Mouse (Mus musculus): ENCODE results near the gene Rnase13. TPM values are rescaled to one million over a fixed set of nuclear protein-coding genes. Genes with fewer than 3 reads are reported as not detected.

The Rnase13 gene
- polyA plus RNA-seq (2015; fragmentation: Nextera tagmentation; extraction: Ambion mirVana) = not detected in 2 replicates

GRCm38 (mm10) chr14:51922571-51922865 lies at the start of gene Rnase13:
Gene Rnase13 (minus strand): TSS chr14:51922773.
- no peak within 1 kb of the TSS for H3K4me2 ChIP-seq (ENCODE audit: low read length)
- H3K9me3 ChIP-seq (ENCODE audit: control insufficient read depth, low read length) = no peaks in the 10 kb centered on the region
- peak within 1 kb of the TSS; percentile 52 for H3K27ac ChIP-seq (ENCODE audit: low read depth, low read length)
- H3K4me1 ChIP-seq (ENCODE audit: control insufficient read depth, insufficient read depth, low read depth, low read length) = no peaks in the 10 kb centered on the region
- H3K4me3 ChIP-seq (ENCODE audit: low read length) = no peak within 1 kb of the TSS
- no peaks in the 10 kb centered on the region for H3K36me3 ChIP-seq (ENCODE audit: control insufficient read depth, insufficient read depth, low read length)
- no peak within 1 kb of the TSS for H3K9ac ChIP-seq (ENCODE audit: low read depth, low read length)
- no peak for ATAC-seq
- H3K27me3 ChIP-seq (replicated peaks; ENCODE audit: control insufficient read depth, insufficient read depth, low read length) = no peaks in the 10 kb centered on the region
- WGBS = 68% methylated on average over 7 of the region's 7 CpGs

DNA sequence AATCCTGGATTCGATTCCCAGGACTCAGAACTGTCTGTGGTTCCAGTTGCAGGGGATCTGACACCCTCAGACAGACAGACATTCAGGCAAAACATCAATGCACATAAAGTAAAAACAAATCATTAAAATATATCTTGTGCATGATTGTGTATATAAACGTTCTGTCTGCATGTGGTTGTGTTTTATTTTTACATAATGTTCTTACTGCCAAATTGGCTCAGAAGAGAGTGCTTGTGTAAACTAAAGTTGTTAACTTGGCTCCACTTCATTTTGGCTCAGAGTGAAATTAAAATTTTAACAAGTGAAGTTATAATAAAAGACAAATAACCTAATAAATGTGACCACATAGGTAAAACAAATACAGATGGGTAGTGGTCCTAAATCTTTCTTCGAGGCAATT lies 44.8 kb upstream of the Rnase13 start:
- H3K4me2 ChIP-seq (ENCODE audit: low read length) = no peak overlapping the region
- no peaks in the 10 kb centered on the region for H3K27me3 ChIP-seq (replicated peaks; ENCODE audit: control insufficient read depth, insufficient read depth, low read length)
- H3K9me3 ChIP-seq (ENCODE audit: control insufficient read depth, low read length) = no peaks in the 10 kb centered on the region
- H3K4me1 ChIP-seq (ENCODE audit: control insufficient read depth, insufficient read depth, low read depth, low read length) = no peaks in the 10 kb centered on the region
- no peaks in the 10 kb centered on the region for H3K36me3 ChIP-seq (ENCODE audit: control insufficient read depth, insufficient read depth, low read length)
- H3K27ac ChIP-seq (ENCODE audit: low read depth, low read length) = no peak overlapping the region
- no peak for ATAC-seq
- 84% methylated on average over 3 of the region's 3 CpGs for WGBS
- H3K9ac ChIP-seq (ENCODE audit: low read depth, low read length) = no peak overlapping the region
- no peak overlapping the region for H3K4me3 ChIP-seq (ENCODE audit: low read length)

GRCm38 (mm10) chr14:51960316-51960715 lies 37.7 kb upstream of the Rnase13 start:
- Histone ChIP-seq H3K4me3 (ENCODE audit: low read length) (no peak overlapping the region), H3K9me3 (ENCODE audit: control insufficient read depth, low read length) (no peaks in the 10 kb centered on the region)

GRCm38 (mm10) chr14:51943336-51943735 lies 20.8 kb upstream of the Rnase13 start:
- no peak overlapping the region for H3K4me2 ChIP-seq (ENCODE audit: low read length)
- WGBS = 88% methylated on average over 6 of the region's 6 CpGs
- H3K36me3 ChIP-seq (ENCODE audit: control insufficient read depth, insufficient read depth, low read length) = no peaks in the 10 kb centered on the region
- H3K9me3 ChIP-seq (ENCODE audit: control insufficient read depth, low read length) = no peaks in the 10 kb centered on the region
- ATAC-seq = no peak
- H3K27me3 ChIP-seq (replicated peaks; ENCODE audit: control insufficient read depth, insufficient read depth, low read length) = no peaks in the 10 kb centered on the region
- no peak overlapping the region for H3K27ac ChIP-seq (ENCODE audit: low read depth, low read length)
- no peaks in the 10 kb centered on the region for H3K4me1 ChIP-seq (ENCODE audit: control insufficient read depth, insufficient read depth, low read depth, low read length)
- no peak overlapping the region for H3K9ac ChIP-seq (ENCODE audit: low read depth, low read length)
- no peak overlapping the region for H3K4me3 ChIP-seq (ENCODE audit: low read length)

More at GRCm38 (mm10) chr14:51960316-51960715, 37.7 kb upstream of the Rnase13 start:
- ATAC-seq = no peak
- H3K36me3 ChIP-seq (ENCODE audit: control insufficient read depth, insufficient read depth, low read length) = no peaks in the 10 kb centered on the region
- 93% methylated on average over 2 of the region's 2 CpGs for WGBS
- no peaks in the 10 kb centered on the region for H3K27me3 ChIP-seq (replicated peaks; ENCODE audit: control insufficient read depth, insufficient read depth, low read length)
- no peaks in the 10 kb centered on the region for H3K4me1 ChIP-seq (ENCODE audit: control insufficient read depth, insufficient read depth, low read depth, low read length)
- H3K9ac ChIP-seq (ENCODE audit: low read depth, low read length) = no peak overlapping the region
- no peak overlapping the region for H3K27ac ChIP-seq (ENCODE audit: low read depth, low read length)
- no peak overlapping the region for H3K4me2 ChIP-seq (ENCODE audit: low read length)

GRCm38 (mm10) chr14:51942236-51942635 lies 19.7 kb upstream of the Rnase13 start:
- Histone ChIP-seq H3K9ac (ENCODE audit: low read depth, low read length) (no peak overlapping the region), H3K9me3 (ENCODE audit: control insufficient read depth, low read length) (peaks cover 4% of the 10 kb centered on the region; the same call in 1 of the 2 replicates), H3K4me3 (ENCODE audit: low read length) (no peak overlapping the region), H3K27ac (ENCODE audit: low read depth, low read length) (no peak overlapping the region), H3K4me2 (ENCODE audit: low read length) (no peak overlapping the region), H3K36me3 (ENCODE audit: control insufficient read depth, insufficient read depth, low read length) (no peaks in the 10 kb centered on the region), H3K27me3 (replicated peaks; ENCODE audit: control insufficient read depth, insufficient read depth, low read length) (no peaks in the 10 kb centered on the region), H3K4me1 (ENCODE audit: control insufficient read depth, insufficient read depth, low read depth, low read length) (no peaks in the 10 kb centered on the region)
- no peak for ATAC-seq
- 75% methylated on average over 7 of the region's 7 CpGs for WGBS

DNA sequence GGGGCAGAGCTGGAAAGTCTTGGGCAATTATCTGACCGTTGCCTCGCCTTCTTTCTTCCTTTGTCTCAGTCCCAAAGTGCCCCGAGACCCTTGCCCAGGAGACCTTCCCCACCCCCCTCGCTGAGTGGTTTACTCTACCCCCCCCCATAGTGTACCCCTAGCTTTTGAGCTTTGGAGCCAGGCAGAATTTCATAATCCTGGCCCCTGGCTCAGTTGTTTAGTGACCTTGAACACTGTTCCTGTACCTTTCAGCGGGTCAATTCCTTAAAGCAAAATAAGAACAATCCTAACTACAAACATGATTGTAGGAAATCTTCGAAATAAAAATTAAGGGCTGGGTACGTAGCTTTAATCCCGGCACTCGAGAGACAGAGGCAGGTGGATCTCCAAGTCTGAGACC lies 19.0 kb upstream of the Rnase13 start:
- Histone ChIP-seq H3K36me3 (ENCODE audit: control insufficient read depth, insufficient read depth, low read length) (no peaks in the 10 kb centered on the region), H3K4me2 (ENCODE audit: low read length) (no peak overlapping the region), H3K27ac (ENCODE audit: low read depth, low read length) (no peak overlapping the region), H3K9ac (ENCODE audit: low read depth, low read length) (no peak overlapping the region), H3K4me1 (ENCODE audit: control insufficient read depth, insufficient read depth, low read depth, low read length) (no peaks in the 10 kb centered on the region), H3K27me3 (replicated peaks; ENCODE audit: control insufficient read depth, insufficient read depth, low read length) (no peaks in the 10 kb centered on the region), H3K9me3 (ENCODE audit: control insufficient read depth, low read length) (peaks cover 4% of the 10 kb centered on the region; the same call in 1 of the 2 replicates), H3K4me3 (ENCODE audit: low read length) (no peak overlapping the region)
- ATAC-seq = no peak
- 58% methylated on average over 9 of the region's 9 CpGs for WGBS

- WGBS = 38% methylated on average over 8 of the region's 8 CpGs
- H3K27me3 ChIP-seq (replicated peaks; ENCODE audit: control insufficient read depth, insufficient read depth, low read length) = no peaks in the 10 kb centered on the region
- no peak overlapping the region for H3K4me3 ChIP-seq (ENCODE audit: low read length)
- H3K4me1 ChIP-seq (ENCODE audit: control insufficient read depth, insufficient read depth, low read depth, low read length) = no peaks in the 10 kb centered on the region
- no peaks in the 10 kb centered on the region for H3K36me3 ChIP-seq (ENCODE audit: control insufficient read depth, insufficient read depth, low read length)
- H3K4me2 ChIP-seq (ENCODE audit: low read length) = no peak overlapping the region
- peaks cover 4% of the 10 kb centered on the region; the same call in 1 of the 2 replicates for H3K9me3 ChIP-seq (ENCODE audit: control insufficient read depth, low read length)
- no peak for ATAC-seq
- no peak overlapping the region for H3K9ac ChIP-seq (ENCODE audit: low read depth, low read length)
- no peak overlapping the region for H3K27ac ChIP-seq (ENCODE audit: low read depth, low read length)
Observed at GRCm38 (mm10) chr14:51940944-51941560, 18.5 kb upstream of the Rnase13 start.

- WGBS = 87% methylated on average over 9 of the region's 9 CpGs
- no peaks in the 10 kb centered on the region for H3K36me3 ChIP-seq (ENCODE audit: control insufficient read depth, insufficient read depth, low read length)
- no peaks in the 10 kb centered on the region for H3K27me3 ChIP-seq (replicated peaks; ENCODE audit: control insufficient read depth, insufficient read depth, low read length)
- ATAC-seq = no peak
- no peak overlapping the region for H3K4me2 ChIP-seq (ENCODE audit: low read length)
- H3K4me1 ChIP-seq (ENCODE audit: control insufficient read depth, insufficient read depth, low read depth, low read length) = no peaks in the 10 kb centered on the region
- no peak overlapping the region for H3K4me3 ChIP-seq (ENCODE audit: low read length)
- H3K27ac ChIP-seq (ENCODE audit: low read depth, low read length) = no peak overlapping the region
- no peak overlapping the region for H3K9ac ChIP-seq (ENCODE audit: low read depth, low read length)
- peaks cover 4% of the 10 kb centered on the region; the same call in 1 of the 2 replicates for H3K9me3 ChIP-seq (ENCODE audit: control insufficient read depth, low read length)
Observed at GRCm38 (mm10) chr14:51939005-51939404, 16.4 kb upstream of the Rnase13 start.

GRCm38 (mm10) chr14:51932092-51933020 lies 9.8 kb upstream of the Rnase13 start:
- no peak for ATAC-seq
- Histone ChIP-seq H3K9me3 (ENCODE audit: control insufficient read depth, low read length) (no peaks in the 10 kb centered on the region), H3K27me3 (replicated peaks; ENCODE audit: control insufficient read depth, insufficient read depth, low read length) (no peaks in the 10 kb centered on the region), H3K4me2 (ENCODE audit: low read length) (no peak overlapping the region), H3K27ac (ENCODE audit: low read depth, low read length) (no peak overlapping the region), H3K4me1 (ENCODE audit: control insufficient read depth, insufficient read depth, low read depth, low read length) (no peaks in the 10 kb centered on the region), H3K4me3 (ENCODE audit: low read length) (no peak overlapping the region), H3K36me3 (ENCODE audit: control insufficient read depth, insufficient read depth, low read length) (no peaks in the 10 kb centered on the region), H3K9ac (ENCODE audit: low read depth, low read length) (no peak overlapping the region)
- WGBS = 77% methylated on average over 10 of the region's 10 CpGs

Measured in hindbrain, embryonic 16.5 days (tissue).